Mouse (Mus musculus) midbrain, embryonic 12.5 days (tissue): ENCODE results near the gene Tmbim6. TPM values are rescaled to one million over a fixed set of nuclear protein-coding genes. Genes with fewer than 3 reads are reported as not detected.
A peak's percentile ranks its signal among the peaks of the same experiment; 100 is the strongest.

Experiments
- ATAC-seq: fragments of 200-750 bp; cut with Nextera tagmentation; 2 replicates; pipeline ENCODE4 v1.8.0; 2017; ENCODE audit warnings: low read depth, moderate TSS enrichment, moderate library complexity; ENCODE audit not compliant: low FRiP score
- H3K27ac ChIP-seq: fragments of 300-500 bp; sonication (generic); replicated peaks from 2 replicates; pipeline ENCODE4 v1.5.1; 2016; ENCODE audit warnings: mild to moderate bottlenecking
- H3K27me3 ChIP-seq: fragments of 300-500 bp; sonication (generic); 2 replicates; pipeline ENCODE4 v1.6.1; 2016; ENCODE audit warnings: mild to moderate bottlenecking
- H3K36me3 ChIP-seq: fragments of 300-500 bp; sonication (generic); 2 replicates; pipeline ENCODE4 v1.6.1; 2016
- H3K4me1 ChIP-seq: fragments of 300-500 bp; sonication (generic); 2 replicates; pipeline ENCODE4 v1.6.1; 2016
- H3K4me2 ChIP-seq: fragments of 300-500 bp; sonication (generic); replicated peaks from 2 replicates; pipeline ENCODE4 v1.6.1; 2016; ENCODE audit warnings: mild to moderate bottlenecking, moderate library complexity
- H3K4me3 ChIP-seq: fragments of 300-500 bp; sonication (generic); 2 replicates; pipeline ENCODE4 v1.5.1; 2016; ENCODE audit warnings: mild to moderate bottlenecking
- H3K9ac ChIP-seq: fragments of 300-500 bp; sonication (generic); replicated peaks from 2 replicates; pipeline ENCODE4 v1.6.1; 2016; ENCODE audit warnings: mild to moderate bottlenecking, moderate library complexity
- H3K9me3 ChIP-seq: fragments of 300-500 bp; sonication (generic); 2 replicates; pipeline ENCODE4 v1.6.1; 2016; ENCODE audit warnings: mild to moderate bottlenecking
- WGBS: fragments of 180-500 bp; shearing (Covaris S2); methylation state at CpG from one replicate; pipeline ENCODE4 v1.1.7; 2016; 5-methylcytosine and 5-hydroxymethylcytosine counted together
- polyA plus RNA-seq: library from polyadenylated mRNA; unstranded; fragments of >200 nt; fragmentation: Nextera tagmentation; extraction: Ambion mirVana; gene quantifications from 2 replicates; pipeline ENCODE4 v1.2.1, GENCODE M21; 2016

Gene Tmbim6
- polyA plus RNA-seq, 1 experiment from 2014 or later: 251 TPM

DNA sequence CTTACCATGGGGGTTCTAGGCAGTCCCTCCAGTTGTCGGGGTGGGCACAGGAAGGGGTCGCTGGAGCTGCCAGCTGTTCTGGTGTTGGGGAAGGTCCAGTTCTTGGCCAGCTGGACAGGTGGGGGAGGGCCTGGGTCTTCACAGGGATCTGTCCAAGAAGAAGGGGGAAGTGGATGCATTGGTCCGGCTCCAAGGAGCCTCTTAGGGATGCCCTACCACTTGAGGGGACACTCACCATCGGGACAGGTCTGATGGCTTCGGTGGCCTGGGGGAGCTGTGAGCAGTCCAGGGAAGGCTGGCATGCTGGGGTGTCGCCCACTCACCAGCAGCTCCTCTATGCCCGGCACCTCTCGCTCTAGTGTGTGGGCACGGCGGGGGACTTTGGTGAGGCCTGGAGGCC lies 30.4 kb downstream of the Tmbim6 start:
- WGBS: 92% methylated on average over 10 of the region's 10 CpGs
- Histone ChIP-seq H3K36me3 (peaks cover 53% of the 10 kb centered on the region), H3K4me1 (peaks cover 11% of the 10 kb centered on the region), H3K27ac (no peak overlapping the region), H3K4me3 (no peak overlapping the region), H3K9me3 (no peaks in the 10 kb centered on the region), H3K4me2 (no peak overlapping the region), H3K9ac (no peak overlapping the region), H3K27me3 (no peaks in the 10 kb centered on the region)
- ATAC-seq: no peak

DNA sequence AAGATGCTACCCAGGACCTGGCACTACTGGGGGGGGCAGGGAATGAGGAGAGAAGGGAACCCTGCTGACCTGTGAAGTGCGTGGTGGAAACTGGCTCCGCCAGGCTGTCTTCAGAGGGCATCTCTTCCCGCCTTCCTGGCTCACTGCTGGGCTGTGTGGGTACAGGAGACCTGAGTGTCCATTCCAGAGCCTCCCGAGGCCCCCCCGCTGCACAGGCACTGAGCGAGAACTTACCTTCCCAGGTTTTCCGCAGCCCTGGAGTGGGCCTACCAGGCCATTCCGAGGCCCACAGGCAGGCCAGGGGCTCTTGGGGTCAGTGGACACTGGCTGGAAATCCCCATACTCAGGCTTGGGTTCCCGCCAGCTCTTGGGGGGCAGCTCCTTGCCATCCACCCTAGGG lies 31.2 kb downstream of the Tmbim6 start:
- Histone ChIP-seq H3K27ac (0 out of 2 replicates have a peak overlapping the region, but pooled peaks have one; percentile 22), H3K36me3 (peaks cover 57% of the 10 kb centered on the region), H3K9ac (no peak overlapping the region), H3K27me3 (no peaks in the 10 kb centered on the region), H3K4me3 (no peak overlapping the region), H3K4me2 (no peak overlapping the region), H3K4me1 (peaks cover 11% of the 10 kb centered on the region), H3K9me3 (no peaks in the 10 kb centered on the region)
- ATAC-seq: no peak
- 98% methylated on average over 9 of the region's 9 CpGs for WGBS

DNA sequence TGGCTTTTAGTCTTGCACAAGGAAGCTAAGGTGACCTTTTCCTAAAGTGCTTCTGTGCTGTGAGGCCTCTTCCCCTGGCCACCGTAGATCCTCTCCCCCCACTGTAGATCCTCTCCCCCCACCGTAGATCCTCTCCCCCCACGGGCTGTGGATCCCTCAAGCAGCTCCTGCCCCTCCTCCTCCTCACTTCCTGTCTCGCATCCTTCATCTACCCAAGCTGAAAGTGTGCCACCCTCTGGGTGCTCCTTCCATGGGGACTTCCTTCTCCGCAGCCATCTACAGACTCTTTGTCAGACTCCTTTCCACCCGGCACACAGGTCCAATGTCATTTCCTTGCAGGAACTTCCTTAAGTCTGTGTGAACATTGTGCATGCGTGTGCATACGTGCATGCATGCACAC lies 37.7 kb downstream of the Tmbim6 start:
- no peaks in the 10 kb centered on the region for H3K27me3 ChIP-seq
- ATAC-seq: no peak
- 88% methylated on average over 8 of the region's 8 CpGs for WGBS

DNA sequence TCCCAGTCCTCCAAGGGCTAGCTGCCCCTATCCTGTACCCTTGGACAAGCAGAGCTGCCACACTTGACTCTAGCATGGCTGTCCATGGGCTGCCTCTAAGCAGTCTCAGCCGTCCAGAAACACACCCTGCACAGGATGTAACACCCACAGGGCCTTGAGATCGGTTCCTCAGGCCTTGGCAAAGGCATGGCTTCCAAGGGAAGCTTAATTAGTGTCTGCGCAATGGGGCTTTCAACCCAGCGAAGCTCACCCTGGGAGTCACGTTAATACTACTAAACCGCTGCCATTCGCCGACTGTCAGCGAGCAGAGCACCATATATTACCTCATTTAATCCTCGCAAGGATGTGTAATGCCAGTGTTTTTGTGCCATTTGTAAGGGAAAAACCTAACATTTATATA lies 38.4 kb downstream of the Tmbim6 start:
- 95% methylated on average over 10 of the region's 10 CpGs for WGBS
- ATAC-seq: no peak
- Histone ChIP-seq H3K4me3 (no peak overlapping the region), H3K4me2 (no peak overlapping the region), H3K27me3 (no peaks in the 10 kb centered on the region), H3K4me1 (peaks cover 13% of the 10 kb centered on the region), H3K9ac (no peak overlapping the region), H3K36me3 (peaks cover 66% of the 10 kb centered on the region), H3K9me3 (no peaks in the 10 kb centered on the region), H3K27ac (no peak overlapping the region)

More for the DNA sequence above, 37.7 kb downstream of the Tmbim6 start:
- H3K9ac ChIP-seq: no peak overlapping the region
- no peak overlapping the region for H3K27ac ChIP-seq
- peaks cover 73% of the 10 kb centered on the region for H3K36me3 ChIP-seq
- peaks cover 10% of the 10 kb centered on the region for H3K4me1 ChIP-seq
- H3K4me3 ChIP-seq: no peak overlapping the region
- no peaks in the 10 kb centered on the region for H3K9me3 ChIP-seq
- no peak overlapping the region for H3K4me2 ChIP-seq

DNA sequence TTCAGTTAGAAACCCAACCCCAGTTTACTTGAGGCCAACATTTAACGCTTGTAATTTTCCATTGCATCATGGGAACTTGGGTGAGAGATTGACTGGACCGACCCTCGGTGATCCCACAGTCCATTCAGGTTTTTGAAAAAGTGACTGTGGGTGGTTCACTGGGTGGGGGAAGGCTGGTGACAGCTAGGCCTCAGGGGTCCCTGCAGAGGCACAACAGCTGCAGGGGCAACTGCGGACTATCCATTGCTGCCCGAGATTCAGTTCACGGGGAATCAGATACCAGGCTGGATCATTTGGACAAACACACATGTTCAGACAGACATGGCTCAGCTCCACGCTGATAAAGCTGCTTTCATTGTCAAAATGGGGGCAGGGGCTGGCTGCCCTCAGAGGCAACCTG lies 38.8 kb downstream of the Tmbim6 start:
- peaks cover 63% of the 10 kb centered on the region for H3K36me3 ChIP-seq
- no peaks in the 10 kb centered on the region for H3K27me3 ChIP-seq
- H3K4me1 ChIP-seq: peaks cover 18% of the 10 kb centered on the region
- no peak overlapping the region for H3K4me2 ChIP-seq
- no peaks in the 10 kb centered on the region for H3K9me3 ChIP-seq
- ATAC-seq: no peak
- no peak overlapping the region for H3K27ac ChIP-seq
- 87% methylated on average over 7 of the region's 7 CpGs for WGBS
- no peak overlapping the region for H3K4me3 ChIP-seq
- no peak overlapping the region for H3K9ac ChIP-seq

DNA sequence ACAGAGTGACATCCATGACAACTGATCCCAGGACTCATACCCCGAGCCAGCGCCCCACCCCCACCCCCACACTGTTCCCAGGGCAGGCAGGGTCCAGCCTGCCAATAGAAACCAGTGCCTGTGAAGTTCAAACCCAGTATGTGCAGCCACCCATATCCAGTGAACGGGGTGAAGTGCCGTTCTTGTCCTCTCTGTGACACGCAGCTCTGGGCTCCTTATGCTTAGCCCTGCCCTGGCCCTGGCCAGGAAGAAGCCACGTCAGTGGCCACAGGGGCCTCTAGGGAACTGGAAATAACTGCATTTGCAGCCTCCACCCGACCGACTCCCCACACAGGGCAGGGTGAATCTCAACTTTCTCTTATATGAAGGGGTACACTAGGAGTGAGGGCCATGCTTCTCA lies 39.3 kb downstream of the Tmbim6 start:
- Histone ChIP-seq H3K9ac (no peak overlapping the region), H3K9me3 (no peaks in the 10 kb centered on the region), H3K36me3 (peaks cover 63% of the 10 kb centered on the region), H3K4me3 (no peak overlapping the region), H3K27me3 (no peaks in the 10 kb centered on the region), H3K27ac (no peak overlapping the region), H3K4me1 (peaks cover 22% of the 10 kb centered on the region), H3K4me2 (no peak overlapping the region)
- no peak for ATAC-seq
- 88% methylated on average over 8 of the region's 8 CpGs for WGBS

DNA sequence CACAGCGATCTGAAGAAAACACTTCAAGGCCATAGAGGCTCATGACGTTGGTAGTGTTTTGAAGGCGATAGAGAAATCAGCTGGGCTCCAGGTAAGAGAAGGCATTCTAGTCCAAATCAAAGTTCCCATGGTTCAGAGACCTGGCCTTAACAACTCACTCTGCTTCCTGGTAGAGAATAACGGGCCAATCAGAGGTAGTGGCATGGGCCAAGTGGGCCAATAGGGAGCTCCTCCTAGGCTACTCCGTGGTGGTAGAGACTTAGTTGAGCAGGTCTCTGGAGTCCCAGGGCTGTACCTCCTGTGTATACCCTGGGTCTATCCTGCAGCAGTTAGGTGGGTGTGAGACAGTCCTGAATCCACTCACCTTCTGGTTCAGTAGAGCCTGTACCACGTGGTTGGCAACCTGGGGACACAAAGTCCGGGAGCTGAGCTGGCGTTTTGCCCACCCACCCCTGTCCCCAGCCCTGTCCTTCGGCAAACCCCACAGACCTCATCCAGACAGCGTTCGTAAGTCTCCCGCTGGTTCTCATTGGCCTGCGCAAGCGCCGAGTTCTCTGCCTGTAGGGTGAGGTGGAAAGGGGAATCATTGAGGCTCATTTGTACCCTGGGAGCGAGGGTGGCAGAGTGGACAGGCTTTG lies 40.5 kb downstream of the Tmbim6 start:
- no peaks in the 10 kb centered on the region for H3K9me3 ChIP-seq
- no peaks in the 10 kb centered on the region for H3K27me3 ChIP-seq
- WGBS: 91% methylated on average over 16 of the region's 16 CpGs
- peaks cover 23% of the 10 kb centered on the region for H3K4me1 ChIP-seq
- no peak for ATAC-seq
- H3K4me2 ChIP-seq: no peak overlapping the region
- H3K4me3 ChIP-seq: no peak overlapping the region
- H3K36me3 ChIP-seq: peaks cover 55% of the 10 kb centered on the region
- no peak overlapping the region for H3K27ac ChIP-seq
- H3K9ac ChIP-seq: no peak overlapping the region

DNA sequence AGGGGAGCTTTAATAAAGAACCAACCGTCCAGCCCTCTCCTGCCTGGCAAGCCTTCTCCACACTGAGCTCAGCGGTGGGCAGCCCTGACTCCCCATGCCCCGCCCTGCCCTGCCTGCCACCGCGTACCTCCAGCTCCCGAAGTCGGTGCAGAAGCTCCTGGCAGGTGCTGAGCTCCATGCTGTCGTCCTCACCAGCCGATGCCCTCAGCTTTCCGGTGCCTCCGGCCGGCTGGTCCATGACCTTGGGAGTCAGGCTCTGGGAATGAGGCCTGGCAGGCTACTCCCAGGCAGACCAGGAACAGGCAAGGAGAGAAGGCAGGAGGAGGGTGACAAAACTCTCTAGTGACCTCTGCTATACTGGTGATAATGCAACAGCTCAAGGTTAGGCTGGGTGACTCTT lies 41.2 kb downstream of the Tmbim6 start:
- no peak overlapping the region for H3K27ac ChIP-seq
- H3K9ac ChIP-seq: no peak overlapping the region
- peaks cover 23% of the 10 kb centered on the region for H3K4me1 ChIP-seq
- WGBS: 88% methylated on average over 12 of the region's 12 CpGs
- H3K4me2 ChIP-seq: no peak overlapping the region
- H3K4me3 ChIP-seq: no peak overlapping the region
- no peaks in the 10 kb centered on the region for H3K27me3 ChIP-seq
- peaks cover 58% of the 10 kb centered on the region for H3K36me3 ChIP-seq
- no peak for ATAC-seq
- no peaks in the 10 kb centered on the region for H3K9me3 ChIP-seq

DNA sequence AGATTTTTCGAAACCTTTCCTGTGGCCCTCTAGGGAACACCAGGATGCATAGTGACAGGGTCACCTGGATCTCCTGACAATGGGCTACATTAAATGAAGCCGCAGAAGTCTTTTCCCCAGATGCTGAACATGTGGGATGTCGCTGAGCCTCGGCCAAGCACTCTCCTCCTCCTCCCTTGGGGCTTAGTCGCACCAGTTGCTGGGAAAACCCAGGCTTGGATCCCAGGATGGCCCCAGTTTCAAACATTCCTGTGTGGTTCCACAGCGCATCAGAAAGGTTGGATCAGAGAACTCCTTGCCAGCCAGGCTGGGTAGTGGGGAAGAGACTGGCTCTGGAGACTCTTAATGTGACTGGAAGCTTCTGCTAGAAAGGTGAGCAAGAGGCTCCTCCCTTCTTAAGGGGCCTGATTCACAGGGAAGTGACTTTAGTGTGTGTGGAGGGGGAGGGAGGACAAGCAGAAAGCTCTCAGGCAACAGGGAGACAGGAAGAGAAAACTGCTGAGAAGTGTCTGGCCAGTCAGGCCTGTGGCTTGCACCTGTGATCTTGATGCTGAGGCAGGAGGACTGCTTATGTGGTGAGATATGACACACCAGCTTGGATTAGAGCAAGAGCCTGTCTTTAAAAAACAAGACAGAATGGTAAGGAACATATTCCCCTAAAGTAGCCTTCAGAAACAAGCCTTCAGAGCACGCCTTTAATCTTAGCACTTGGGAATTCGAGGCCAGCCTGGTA lies 46.5 kb downstream of the Tmbim6 start:
- no peak for ATAC-seq
- Histone ChIP-seq H3K4me3 (no peak overlapping the region), H3K27me3 (no peaks in the 10 kb centered on the region), H3K27ac (no peak overlapping the region), H3K9ac (no peak overlapping the region; the same call in 1 of the 2 replicates), H3K9me3 (no peaks in the 10 kb centered on the region), H3K36me3 (peaks cover 23% of the 10 kb centered on the region; the same call in 1 of the 2 replicates), H3K4me1 (peaks cover 37% of the 10 kb centered on the region), H3K4me2 (no peak overlapping the region)
- WGBS: 83% methylated on average over 8 of the region's 8 CpGs

DNA sequence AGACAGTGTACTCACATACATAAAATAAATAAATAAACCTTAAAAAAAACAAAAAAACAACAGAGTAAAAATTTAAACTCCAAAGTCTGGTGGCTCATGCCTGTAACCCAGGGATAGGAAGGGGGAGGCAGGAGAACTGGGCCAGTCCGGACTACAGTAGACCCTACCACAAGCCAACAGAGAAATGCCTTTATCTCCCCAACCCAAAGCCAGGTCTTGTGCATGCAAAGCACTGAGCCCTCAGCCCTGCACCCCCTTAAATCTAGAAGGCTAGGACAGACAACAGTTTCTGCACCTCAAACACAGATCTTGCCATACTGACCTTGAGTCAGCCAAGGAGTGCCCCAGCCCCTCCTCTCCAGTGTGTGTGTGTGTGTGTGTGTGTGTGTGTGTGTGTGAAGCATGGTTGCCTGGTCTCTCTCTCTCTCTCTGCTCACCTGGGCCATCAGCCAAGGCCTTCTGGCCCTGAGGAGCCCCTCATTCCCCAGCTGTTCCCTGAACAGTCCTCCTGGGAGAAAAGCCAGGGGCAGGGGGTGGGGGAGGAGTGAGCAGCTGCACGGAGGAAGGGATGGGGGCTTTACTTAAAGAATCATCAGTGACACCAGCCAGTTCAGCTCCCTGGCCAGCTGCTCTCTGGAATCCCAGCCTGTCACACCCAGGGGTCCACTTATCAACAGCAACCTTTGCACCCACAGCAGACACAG lies 47.6 kb downstream of the Tmbim6 start:
- 0 out of 2 replicates have a peak overlapping the region, but pooled peaks have one; percentile 28 for H3K9ac ChIP-seq

DNA sequence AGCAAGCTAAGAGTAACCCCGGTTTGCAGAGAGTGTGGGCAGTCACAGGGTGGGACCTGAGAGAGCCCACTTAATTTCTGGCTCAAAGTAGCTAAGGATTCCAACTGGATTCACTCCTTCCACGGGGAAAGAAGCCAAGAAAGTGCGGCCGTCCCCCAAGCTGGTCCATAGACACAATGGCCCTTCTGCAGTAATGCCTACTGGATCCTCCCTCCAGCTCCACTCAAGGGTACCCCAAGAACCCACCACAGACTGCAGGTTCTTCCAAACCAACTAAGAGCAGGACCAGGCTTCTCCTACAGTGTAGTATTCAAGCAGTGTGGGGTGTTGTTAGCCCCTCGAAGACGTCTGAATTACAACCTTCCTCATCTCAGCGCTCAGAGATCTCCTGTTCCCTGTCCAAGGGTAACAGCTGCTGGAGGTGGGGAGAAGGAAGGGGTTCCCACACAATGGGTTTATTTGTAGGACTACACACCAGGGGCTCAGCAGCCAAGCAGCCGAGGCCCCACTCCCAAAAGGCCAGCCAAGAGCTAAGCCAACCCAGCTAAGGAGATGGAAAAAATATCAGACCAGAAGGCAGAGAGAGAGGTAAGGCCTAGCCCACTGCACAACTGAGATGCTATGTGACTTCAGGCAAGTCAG lies 48.3 kb downstream of the Tmbim6 start:
- no peak overlapping the region for H3K4me3 ChIP-seq
- H3K27me3 ChIP-seq: no peaks in the 10 kb centered on the region
- H3K9ac ChIP-seq: 0 out of 2 replicates have a peak overlapping the region, but pooled peaks have one; percentile 28
- H3K36me3 ChIP-seq: peaks cover 22% of the 10 kb centered on the region; the same call in 1 of the 2 replicates
- no peak for ATAC-seq
- H3K9me3 ChIP-seq: no peaks in the 10 kb centered on the region
- no peak overlapping the region for H3K4me2 ChIP-seq
- peak overlapping the region; percentile 68 for H3K27ac ChIP-seq
- 64% methylated on average over 8 of the region's 8 CpGs for WGBS
- peaks cover 28% of the 10 kb centered on the region for H3K4me1 ChIP-seq

More for the DNA sequence above, 47.6 kb downstream of the Tmbim6 start:
- peak; percentile 52; the same call in 1 of the 2 replicates for ATAC-seq
- Histone ChIP-seq H3K9me3 (no peaks in the 10 kb centered on the region), H3K36me3 (peaks cover 22% of the 10 kb centered on the region; the same call in 1 of the 2 replicates), H3K27me3 (no peaks in the 10 kb centered on the region), H3K27ac (peak overlapping the region; percentile 68), H3K4me3 (no peak overlapping the region), H3K4me2 (no peak overlapping the region), H3K4me1 (peaks cover 29% of the 10 kb centered on the region)
- 44% methylated on average over 2 of the region's 2 CpGs for WGBS
